Mouse (Mus musculus): ENCODE data around the gene Abca3.

DNA sequence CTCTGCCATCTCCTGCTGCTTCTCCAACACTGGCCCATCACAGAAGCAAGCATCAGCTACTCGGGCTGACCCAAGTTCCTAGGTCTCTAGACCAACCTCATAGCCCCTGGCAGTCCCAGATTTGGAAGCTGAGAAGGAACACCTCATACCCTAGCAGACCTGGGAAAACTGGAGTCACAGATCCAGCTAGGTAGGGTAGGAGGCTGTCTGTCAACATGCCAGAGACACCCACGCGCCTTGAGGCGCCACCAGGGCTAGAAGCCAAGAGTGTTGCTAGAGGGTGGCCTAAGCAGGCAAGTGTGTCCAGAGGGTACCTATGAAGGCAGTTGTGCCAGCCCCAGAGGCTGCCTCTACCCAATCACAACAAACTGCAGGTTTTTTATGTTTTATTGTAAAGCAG, 91.7 kb downstream of the Abca3 start:
- no peak for TF ChIP-seq MAX (IDR thresholded peaks at IDR 0.05)
- no peak for TF ChIP-seq CTCF (IDR thresholded peaks at IDR 0.05; ENCODE audit: control insufficient read depth, insufficient read depth, insufficient read length)
- TF ChIP-seq MYOD1 (IDR thresholded peaks at IDR 0.05; ENCODE audit: control insufficient read depth, insufficient read length, low read depth) = no peak
- no peak for TF ChIP-seq MYOG (IDR thresholded peaks at IDR 0.05; ENCODE audit: control insufficient read depth, extremely low read depth, insufficient read length)
- TF ChIP-seq USF1 (IDR thresholded peaks at IDR 0.05; ENCODE audit: low read depth) = no peak

All from C2C12 (cell line).